ENCODE assay signal across 8 mouse cellular contexts in genomic region chr13:63431030-63431856, GRCm38 (mm10).
DNase-seq lines count a peak whose midpoint lies in the region; ATAC-seq lines count a peak whose summit lies in the region.

No protein-coding gene starts in this region.

- WGBS in forebrain, embryonic 14.5 days = under 1% methylated on average over 71 of the region's 82 CpGs
- under 1% methylated on average over 74 of the region's 82 CpGs for WGBS in neural tube, embryonic 15.5 days

- peak overlapping the region; percentile 73 for H3K9ac ChIP-seq in forebrain, embryonic 14.5 days (ENCODE audit: low read length)
- peak overlapping the region; percentile 61 for H3K9ac ChIP-seq in neural tube, embryonic 15.5 days (replicated peaks)

- no peaks in the 10 kb centered on the region for H3K27me3 ChIP-seq in forebrain, embryonic 14.5 days (replicated peaks; ENCODE audit: control insufficient read depth, insufficient read depth, low read length)
- no peaks in the 10 kb centered on the region for H3K27me3 ChIP-seq in neural tube, embryonic 15.5 days (replicated peaks)

- peak; percentile 99 for DNase-seq in ES-CJ7 (ENCODE audit: low read depth, low spot score)
- DNase-seq in cerebellum, adult 11 months = peak; percentile 91
- peak; percentile 95 for DNase-seq in forebrain, embryonic 14.5 days (ENCODE audit: low spot score)
- peak; percentile 92 for DNase-seq in heart, postnatal 14 days
- DNase-seq in layer of hippocampus, adult 11-12 months (ENCODE audit: low spot score) = peak; percentile 91
- DNase-seq in lung, adult 18-20 months = peak; percentile 94 to 95
- peak; percentile 97 for DNase-seq in testis, postnatal 14 days (ENCODE audit: low spot score)

- intact Hi-C loops in heart, postnatal 14 days (cut with DNase I) = loop anchor here (5.0 kb wide), 3 partner anchors 136 to 731 kb away; partner anchors contain the start of genes Ercc6l2 and Habp4

- peak overlapping the region; percentile 91 for H3K27ac ChIP-seq in forebrain, embryonic 14.5 days (ENCODE audit: low read depth, low read length)
- H3K27ac ChIP-seq in neural tube, embryonic 15.5 days (replicated peaks) = peak overlapping the region; percentile 94

- H3K4me1 ChIP-seq in forebrain, embryonic 14.5 days (ENCODE audit: control insufficient read depth, insufficient read depth, low read length) = no peaks in the 10 kb centered on the region
- peaks cover 13% of the 10 kb centered on the region for H3K4me1 ChIP-seq in neural tube, embryonic 15.5 days

- peak overlapping the region; percentile 61 for H3K4me2 ChIP-seq in forebrain, embryonic 14.5 days (ENCODE audit: low read length)
- H3K4me2 ChIP-seq in neural tube, embryonic 15.5 days = peak overlapping the region; percentile 63

- peak; percentile 95 for ATAC-seq in forebrain, embryonic 14.5 days
- peak; percentile 96 for ATAC-seq in neural tube, embryonic 15.5 days (ENCODE audit: low FRiP score)

- no peaks in the 10 kb centered on the region for H3K36me3 ChIP-seq in forebrain, embryonic 14.5 days (ENCODE audit: control insufficient read depth, insufficient read depth, low read length)
- H3K36me3 ChIP-seq in neural tube, embryonic 15.5 days = no peaks in the 10 kb centered on the region

- no peaks in the 10 kb centered on the region for H3K9me3 ChIP-seq in forebrain, embryonic 14.5 days (replicated peaks; ENCODE audit: control insufficient read depth, low read length)
- H3K9me3 ChIP-seq in neural tube, embryonic 15.5 days (replicated peaks) = no peaks in the 10 kb centered on the region

- peak overlapping the region; percentile 58 for H3K4me3 ChIP-seq in forebrain, embryonic 14.5 days (ENCODE audit: low read depth, low read length)
- peak overlapping the region; percentile 62 for H3K4me3 ChIP-seq in neural tube, embryonic 15.5 days (replicated peaks)

Comparison
In these comparisons a context has a peak if more than half of its experiments do, and no peak if none do; other contexts are left out.
1. Peak in every context shown above with its lines: DNase-seq, ATAC-seq, H3K4me3 ChIP-seq and H3K27ac ChIP-seq.